In genomic region chr13:59656975-59657388, GRCm38 (mm10) we compare ENCODE assay signal across 9 mouse cellular contexts. TPM values are rescaled to one million over a fixed set of nuclear protein-coding genes. Genes with fewer than 3 reads are reported as not detected.
DNase-seq lines count a peak whose midpoint lies in the region; ATAC-seq and TF ChIP-seq lines count a peak whose summit lies in the region.
"Had no signal": no experiment of that assay in that cellular context is flagged by ENCODE, and none has a peak within 500 bp of the region (broad histone marks: within the 10 kb centered on the region; RNA-seq: fewer than 3 reads in every experiment).

No protein-coding gene starts in this region.

- peak; percentile 57 for DNase-seq in embryo, embryonic 11 days
- peak; percentile 44 for DNase-seq in kidney, adult 9 months
- no peak for DNase-seq in midbrain, embryonic 10.5 days (ENCODE audit: low spot score)
- no peak for DNase-seq in cerebellum, adult 11 months
- DNase-seq in left cerebral cortex, postnatal 4 days: no peak
- DNase-seq in layer of hippocampus, adult 9-10 months (ENCODE audit: low spot score): no peak

- 71% methylated on average over 4 of the region's 4 CpGs for WGBS in intestine, embryonic 16.5 days
- 80% methylated on average over 4 of the region's 4 CpGs for WGBS in intestine, postnatal 0 days
- WGBS in midbrain, embryonic 10.5 days: 19% methylated on average over 4 of the region's 4 CpGs

- H3K9me3 ChIP-seq in intestine, embryonic 16.5 days (ENCODE audit: control insufficient read depth, low read length): no peaks in the 10 kb centered on the region
- no peaks in the 10 kb centered on the region for H3K9me3 ChIP-seq in intestine, postnatal 0 days (ENCODE audit: control insufficient read depth)
- peaks cover 14% of the 10 kb centered on the region; the same call in 1 of the 2 replicates for H3K9me3 ChIP-seq in midbrain, embryonic 10.5 days (replicated peaks)

- TF ChIP-seq CTCF in intestine, postnatal 0 days (IDR thresholded peaks at IDR 0.05; ENCODE audit: low read depth): no peak

- peaks cover 27% of the 10 kb centered on the region for H3K4me1 ChIP-seq in intestine, embryonic 16.5 days (ENCODE audit: control insufficient read depth, insufficient read depth, low read length)
- peaks cover 12% of the 10 kb centered on the region; the same call in 1 of the 2 replicates for H3K4me1 ChIP-seq in intestine, postnatal 0 days (replicated peaks; ENCODE audit: control insufficient read depth, insufficient read depth, low read length)
- peaks cover 68% of the 10 kb centered on the region for H3K4me1 ChIP-seq in midbrain, embryonic 10.5 days

- ATAC-seq in intestine, embryonic 16.5 days: no peak
- ATAC-seq in intestine, postnatal 0 days: no peak

- intact Hi-C loops in left cerebral cortex, postnatal 4 days (cut with DNase I): no loop called here

- H3K27ac ChIP-seq in intestine, embryonic 16.5 days (ENCODE audit: low read length): 0 out of 2 replicates have a peak overlapping the region, but pooled peaks have one; percentile 30
- H3K27ac ChIP-seq in intestine, postnatal 0 days (ENCODE audit: low read depth, low read length): no peak overlapping the region
- H3K27ac ChIP-seq in midbrain, embryonic 10.5 days (replicated peaks): peak overlapping the region; percentile 90

- H3K4me3 ChIP-seq in intestine, embryonic 16.5 days (ENCODE audit: low read length): no peak overlapping the region
- H3K4me3 ChIP-seq in intestine, postnatal 0 days (ENCODE audit: low read depth, low read length): no peak overlapping the region
- H3K4me3 ChIP-seq in midbrain, embryonic 10.5 days: peak overlapping the region; percentile 32

- no peak overlapping the region for H3K4me2 ChIP-seq in intestine, embryonic 16.5 days (ENCODE audit: low read depth, low read length)
- H3K4me2 ChIP-seq in intestine, postnatal 0 days (replicated peaks; ENCODE audit: low read depth): no peak overlapping the region

- no peak overlapping the region for H3K9ac ChIP-seq in intestine, embryonic 16.5 days (ENCODE audit: low read depth, low read length)
- no peak overlapping the region for H3K9ac ChIP-seq in intestine, postnatal 0 days (ENCODE audit: low read depth, low read length)

- H3K36me3 ChIP-seq in intestine, embryonic 16.5 days (ENCODE audit: control insufficient read depth, insufficient read depth, low read length): peaks cover 12% of the 10 kb centered on the region; the same call in 1 of the 2 replicates
- peaks cover 3% of the 10 kb centered on the region; the same call in 1 of the 2 replicates for H3K36me3 ChIP-seq in intestine, postnatal 0 days (ENCODE audit: control insufficient read depth, insufficient read depth)
- peaks cover 88% of the 10 kb centered on the region for H3K36me3 ChIP-seq in midbrain, embryonic 10.5 days

- no peaks in the 10 kb centered on the region for H3K27me3 ChIP-seq in intestine, embryonic 16.5 days (replicated peaks; ENCODE audit: control insufficient read depth, insufficient read depth, low read length)
- H3K27me3 ChIP-seq in intestine, postnatal 0 days (replicated peaks; ENCODE audit: control insufficient read depth, insufficient read depth, low read length): no peaks in the 10 kb centered on the region
- no peaks in the 10 kb centered on the region for H3K27me3 ChIP-seq in midbrain, embryonic 10.5 days (ENCODE audit: low read depth, poor library complexity, severe bottlenecking)

RNA-seq across cellular contexts. Expression of gene Golm1, which starts 18.6 kb away (rescaled TPM):
- 85.4 and 90.4 TPM in 2 replicates for polyA plus RNA-seq in intestine, embryonic 16.5 days (2015; fragmentation: Nextera tagmentation; extraction: Ambion mirVana)
- polyA plus RNA-seq in intestine, postnatal 0 days (2015; fragmentation: Nextera tagmentation; extraction: Ambion mirVana): 29.6 and 34.3 TPM in 2 replicates
- polyA plus RNA-seq in midbrain, embryonic 10.5 days (2016; fragmentation: Nextera tagmentation; extraction: Ambion mirVana): 181 and 187 TPM in 2 replicates
- total RNA-seq in left cerebral cortex, postnatal 4 days (2021): 10 to 100 TPM; 15.5 to 16.5 TPM

RNA-seq across cellular contexts. Expression of gene 4921517D22Rik, which starts 36.9 kb away (rescaled TPM):
- polyA plus RNA-seq in intestine, embryonic 16.5 days (2015; fragmentation: Nextera tagmentation; extraction: Ambion mirVana): not detected in 2 replicates
- not detected in 2 replicates for polyA plus RNA-seq in intestine, postnatal 0 days (2015; fragmentation: Nextera tagmentation; extraction: Ambion mirVana)
- polyA plus RNA-seq in midbrain, embryonic 10.5 days (2016; fragmentation: Nextera tagmentation; extraction: Ambion mirVana): not detected in 2 replicates
- not detected for total RNA-seq in left cerebral cortex, postnatal 4 days (2021)
- total RNA-seq: heart, adult 18-20 months had no signal

RNA-seq across cellular contexts. Expression of gene Spata31d1a, which starts 53.1 kb away (rescaled TPM):
- polyA plus RNA-seq in intestine, embryonic 16.5 days (2015; fragmentation: Nextera tagmentation; extraction: Ambion mirVana): not detected in 2 replicates
- polyA plus RNA-seq in intestine, postnatal 0 days (2015; fragmentation: Nextera tagmentation; extraction: Ambion mirVana): not detected in 2 replicates
- 0.02 TPM in 1 of 2 replicates, not detected in the other for polyA plus RNA-seq in midbrain, embryonic 10.5 days (2016; fragmentation: Nextera tagmentation; extraction: Ambion mirVana)
- under 1 TPM; 0.46 to 0.48 TPM for total RNA-seq in left cerebral cortex, postnatal 4 days (2021)
- total RNA-seq: heart, adult 18-20 months had no signal

RNA-seq across cellular contexts. Expression of gene Spata31d1b, which starts 55.1 kb away (rescaled TPM):
- not detected in 2 replicates for polyA plus RNA-seq in intestine, embryonic 16.5 days (2015; fragmentation: Nextera tagmentation; extraction: Ambion mirVana)
- not detected in 2 replicates for polyA plus RNA-seq in intestine, postnatal 0 days (2015; fragmentation: Nextera tagmentation; extraction: Ambion mirVana)
- 0.02 TPM in 1 of 2 replicates, not detected in the other for polyA plus RNA-seq in midbrain, embryonic 10.5 days (2016; fragmentation: Nextera tagmentation; extraction: Ambion mirVana)
- total RNA-seq in left cerebral cortex, postnatal 4 days (2021): not detected

Comparison
In these comparisons a context has a peak if more than half of its experiments do, and no peak if none do; other contexts are left out.
1. DNase-seq: peak in embryo, embryonic 11 days (single experiment) and kidney, adult 9 months (single experiment); none in midbrain, embryonic 10.5 days (single experiment), cerebellum, adult 11 months (single experiment), left cerebral cortex, postnatal 4 days (single experiment) and layer of hippocampus, adult 9-10 months (single experiment).